Mouse (Mus musculus) limb, embryonic 14.5 days (tissue): Measurements from ENCODE around the gene Cpt1c. TPM values are rescaled to one million over a fixed set of nuclear protein-coding genes. Genes with fewer than 3 reads are reported as not detected.
A peak's percentile ranks its signal among the peaks of the same experiment; 100 is the strongest.
"Not testable (repeated sequence)": the region's sequence is repeated elsewhere in the genome, so short reads cannot be mapped to it uniquely, and the experiment has no call there.

Experiments used
- ATAC-seq: fragments of 200-750 bp; cut with Nextera tagmentation; 2 replicates; pipeline ENCODE4 v1.8.0; 2017; ENCODE audit warnings: low read depth, moderate number of reproducible peaks, moderate TSS enrichment; ENCODE audit not compliant: low FRiP score
- DNase-seq: peaks from one replicate; pipeline ENCODE4 v3.0.0-alpha.2; 2015; ENCODE audit warnings: low spot score
- H3K27ac ChIP-seq: fragments of 300-500 bp; sonication (generic); replicated peaks from 2 replicates; pipeline ENCODE4 v1.5.1; 2014; ENCODE audit warnings: low read depth, mild to moderate bottlenecking, low read length, moderate library complexity, mixed read lengths
- H3K27me3 ChIP-seq: fragments of 300-500 bp; sonication (generic); 2 replicates; pipeline ENCODE4 v1.6.1; 2014; ENCODE audit warnings: low read length, mixed read lengths; ENCODE audit not compliant: control insufficient read depth, insufficient read depth
- H3K36me3 ChIP-seq: fragments of 300-500 bp; sonication (generic); 2 replicates; pipeline ENCODE4 v1.6.1; 2014; ENCODE audit warnings: mild to moderate bottlenecking, low read length, moderate library complexity, mixed read lengths; ENCODE audit not compliant: control insufficient read depth, insufficient read depth
- H3K4me1 ChIP-seq: fragments of 300-500 bp; sonication (generic); 2 replicates; pipeline ENCODE4 v1.6.1; 2014; ENCODE audit warnings: antibody characterized with exemption, low read length, mixed read lengths; ENCODE audit not compliant: control insufficient read depth, insufficient read depth
- H3K4me2 ChIP-seq: fragments of 300-500 bp; sonication (generic); replicated peaks from 2 replicates; pipeline ENCODE4 v1.6.1; 2014; ENCODE audit warnings: low read depth, mild to moderate bottlenecking, low read length, moderate library complexity; ENCODE audit not compliant: severe bottlenecking
- H3K4me3 ChIP-seq: fragments of 300-500 bp; sonication (generic); replicated peaks from 2 replicates; pipeline ENCODE4 v1.5.1; 2014; ENCODE audit warnings: low read length
- H3K9ac ChIP-seq: fragments of 300-500 bp; sonication (generic); 2 replicates; pipeline ENCODE4 v1.6.1; 2014; ENCODE audit warnings: mild to moderate bottlenecking, low read depth, low read length, moderate library complexity; ENCODE audit not compliant: severe bottlenecking
- H3K9me3 ChIP-seq: fragments of 300-500 bp; sonication (generic); 2 replicates; pipeline ENCODE4 v1.6.1; 2016; ENCODE audit warnings: low read length; ENCODE audit not compliant: control insufficient read depth
- POLR2A ChIP-seq: fragments of 200-500 bp; IDR thresholded peaks from 2 replicates; pipeline ENCODE4 v1.8.0; 2012; ENCODE audit warnings: inconsistent platforms, mild to moderate bottlenecking, moderate library complexity, borderline replicate concordance; ENCODE audit not compliant: insufficient read depth, insufficient read length; ENCODE audit errors: extremely low read depth
- WGBS: fragments of 180-500 bp; shearing (Covaris S2); extraction: QIAGEN DNeasy Blood & Tissue Kit; methylation state at CpG from one replicate; pipeline ENCODE4 v1.1.7; 2014; 5-methylcytosine and 5-hydroxymethylcytosine counted together
- polyA plus RNA-seq, 2 experiments: library from polyadenylated mRNA; depleted of rRNA in 1 of 2; stranded (reverse) in 1 of 2; unstranded in 1 of 2; fragments of >200 nt; fragmentation: Nextera tagmentation in 1 of 2; extraction: Ambion mirVana in 1 of 2; gene quantifications; 2 replicates each; pipeline versions ENCODE4 v1.2.1 to v1.2.3; 2012 to 2014

Gene Cpt1c
- 78.9 and 115 TPM in 2 replicates for polyA plus RNA-seq (2012; rRNA removed)
- polyA plus RNA-seq (2014; fragmentation: Nextera tagmentation; extraction: Ambion mirVana): 26.3 and 33.6 TPM in 2 replicates

GRCm38 (mm10) chr7:44974383-44975116 is at the start of gene Cpt1c:
Gene Cpt1c (minus strand): TSS chr7:44974851.
- peak; percentile 25; the same call in 1 of the 2 replicates for TF ChIP-seq POLR2A

GRCm38 (mm10) chr7:45023711-45024110 is 49.1 kb upstream of the Cpt1c start:
- not testable (repeated sequence) for H3K4me2 ChIP-seq, H3K9me3 ChIP-seq, H3K9ac ChIP-seq, H3K27me3 ChIP-seq, H3K4me3 ChIP-seq, DNase-seq, H3K27ac ChIP-seq, ATAC-seq, H3K4me1 ChIP-seq
- WGBS: 77% methylated on average over 5 of the region's 5 CpGs
- H3K36me3 ChIP-seq: peaks cover 24% of the 10 kb centered on the region

More at GRCm38 (mm10) chr7:44974383-44975116, at the start of gene Cpt1c:
- DNase-seq (peak; percentile 87), ATAC-seq (peak; percentile 48)
- WGBS: 2% methylated on average over 22 of the region's 22 CpGs
- peak within 1 kb of the TSS; percentile 58 for H3K9ac ChIP-seq
- no peaks in the 10 kb centered on the region for H3K9me3 ChIP-seq
- H3K27ac ChIP-seq: peak within 1 kb of the TSS; percentile 75
- no peaks in the 10 kb centered on the region for H3K27me3 ChIP-seq
- peak within 1 kb of the TSS; percentile 74 for H3K4me2 ChIP-seq
- H3K4me3 ChIP-seq: peak within 1 kb of the TSS; percentile 53
- H3K36me3 ChIP-seq: peaks cover 43% of the 10 kb centered on the region
- peaks cover 14% of the 10 kb centered on the region; the same call in 1 of the 2 replicates for H3K4me1 ChIP-seq

GRCm38 (mm10) chr7:45020225-45020624 is 45.6 kb upstream of the Cpt1c start:
- ATAC-seq (no peak), DNase-seq (no peak)
- Histone ChIP-seq H3K27me3 (no peaks in the 10 kb centered on the region), H3K9ac (no peak overlapping the region), H3K9me3 (no peaks in the 10 kb centered on the region), H3K4me2 (no peak overlapping the region), H3K4me1 (peaks cover 11% of the 10 kb centered on the region), H3K27ac (no peak overlapping the region), H3K36me3 (no peaks in the 10 kb centered on the region), H3K4me3 (no peak overlapping the region)
- 58% methylated on average over 8 of the region's 9 CpGs for WGBS
- no peak for TF ChIP-seq POLR2A

GRCm38 (mm10) chr7:45019031-45019571 is 44.5 kb upstream of the Cpt1c start:
- H3K9me3 ChIP-seq: no peaks in the 10 kb centered on the region
- DNase-seq (peak; percentile 51), ATAC-seq (no peak)
- H3K36me3 ChIP-seq: no peaks in the 10 kb centered on the region
- peaks cover 21% of the 10 kb centered on the region for H3K4me1 ChIP-seq
- no peak overlapping the region; the same call in 1 of the 2 replicates for H3K4me3 ChIP-seq
- H3K9ac ChIP-seq: no peak overlapping the region
- no peaks in the 10 kb centered on the region for H3K27me3 ChIP-seq
- no peak for TF ChIP-seq POLR2A
- whole genome bisulfite sequencing: 29% methylated on average over 8 of the region's 8 CpGs
- H3K27ac ChIP-seq: no peak overlapping the region
- peak overlapping the region; percentile 91 for H3K4me2 ChIP-seq

- Histone ChIP-seq H3K4me3 (peak within 1 kb of the TSS; percentile 96), H3K27ac (peak within 1 kb of the TSS; percentile 94), H3K9ac (peak within 1 kb of the TSS; percentile 60), H3K36me3 (peaks cover 12% of the 10 kb centered on the region), H3K4me1 (peaks cover 22% of the 10 kb centered on the region), H3K4me2 (peak within 1 kb of the TSS; percentile 91), H3K27me3 (no peaks in the 10 kb centered on the region), H3K9me3 (no peaks in the 10 kb centered on the region)
- DNase-seq (peak; percentile 98), ATAC-seq (peak; percentile 90)
- under 1% methylated on average over 32 of the region's 36 CpGs for WGBS
- 0 out of 2 replicates have a peak, but pooled peaks have one; percentile 47 for TF ChIP-seq POLR2A
These were observed 42.8 kb upstream of the Cpt1c start, which contains the start of gene Rras for GRCm38 (mm10) chr7:45017242-45018061. Gene Rras (plus strand): TSS chr7:45017961.
